Mouse (Mus musculus): Measurements from ENCODE around the gene Nalcn. TPM values are rescaled to one million over a fixed set of nuclear protein-coding genes. Genes with fewer than 3 reads are reported as not detected.

Gene Nalcn
- polyA plus RNA-seq, 1 experiment from 2014 or later = 0.09 TPM

GRCm38 (mm10) chr14:123495544-123495943, 131.4 kb downstream of the Nalcn start:
- Histone ChIP-seq H3K4me3 (no peak overlapping the region), H3K36me3 (no peaks in the 10 kb centered on the region), H3K4me1 (replicated peaks) (no peaks in the 10 kb centered on the region), H3K27me3 (replicated peaks) (no peaks in the 10 kb centered on the region), H3K4me2 (no peak overlapping the region), H3K27ac (ENCODE audit: poor library complexity, severe bottlenecking) (no peak overlapping the region), H3K9ac (no peak overlapping the region), H3K9me3 (replicated peaks) (no peaks in the 10 kb centered on the region)
- no peak for ATAC-seq (ENCODE audit: insufficient number of reproducible peaks, low FRiP score)

GRCm38 (mm10) chr14:123488575-123489207, 138.3 kb downstream of the Nalcn start:
- no peaks in the 10 kb centered on the region for H3K9me3 ChIP-seq (replicated peaks)
- H3K36me3 ChIP-seq = no peaks in the 10 kb centered on the region
- no peak overlapping the region for H3K4me3 ChIP-seq
- no peak for ATAC-seq (ENCODE audit: insufficient number of reproducible peaks, low FRiP score)
- no peaks in the 10 kb centered on the region for H3K27me3 ChIP-seq (replicated peaks)
- 72% methylated on average over 1 of the region's 1 CpGs for WGBS
- H3K4me2 ChIP-seq = no peak overlapping the region
- H3K4me1 ChIP-seq (replicated peaks) = no peaks in the 10 kb centered on the region
- H3K9ac ChIP-seq = no peak overlapping the region
- H3K27ac ChIP-seq (ENCODE audit: poor library complexity, severe bottlenecking) = no peak overlapping the region

- Histone ChIP-seq H3K27ac (ENCODE audit: poor library complexity, severe bottlenecking) (no peak overlapping the region), H3K4me3 (no peak overlapping the region), H3K27me3 (replicated peaks) (no peaks in the 10 kb centered on the region), H3K9ac (no peak overlapping the region), H3K4me2 (no peak overlapping the region), H3K9me3 (replicated peaks) (peaks cover 4% of the 10 kb centered on the region), H3K4me1 (replicated peaks) (no peaks in the 10 kb centered on the region), H3K36me3 (no peaks in the 10 kb centered on the region)
- WGBS = 58% methylated on average over 1 of the region's 1 CpGs
- no peak for ATAC-seq (ENCODE audit: insufficient number of reproducible peaks, low FRiP score)
Observed at GRCm38 (mm10) chr14:123462026-123462425, 164.9 kb downstream of the Nalcn start.

GRCm38 (mm10) chr14:123446031-123446430, 180.9 kb downstream of the Nalcn start:
- Histone ChIP-seq H3K27ac (ENCODE audit: poor library complexity, severe bottlenecking) (no peak overlapping the region), H3K9ac (no peak overlapping the region), H3K9me3 (replicated peaks) (no peaks in the 10 kb centered on the region), H3K4me1 (replicated peaks) (no peaks in the 10 kb centered on the region), H3K36me3 (no peaks in the 10 kb centered on the region), H3K4me3 (no peak overlapping the region), H3K4me2 (no peak overlapping the region), H3K27me3 (replicated peaks) (no peaks in the 10 kb centered on the region)
- 53% methylated on average over 1 of the region's 1 CpGs for WGBS
- ATAC-seq (ENCODE audit: insufficient number of reproducible peaks, low FRiP score) = no peak

GRCm38 (mm10) chr14:123435542-123435941, 191.4 kb downstream of the Nalcn start:
- H3K27ac ChIP-seq (ENCODE audit: poor library complexity, severe bottlenecking) = no peak overlapping the region

DNA sequence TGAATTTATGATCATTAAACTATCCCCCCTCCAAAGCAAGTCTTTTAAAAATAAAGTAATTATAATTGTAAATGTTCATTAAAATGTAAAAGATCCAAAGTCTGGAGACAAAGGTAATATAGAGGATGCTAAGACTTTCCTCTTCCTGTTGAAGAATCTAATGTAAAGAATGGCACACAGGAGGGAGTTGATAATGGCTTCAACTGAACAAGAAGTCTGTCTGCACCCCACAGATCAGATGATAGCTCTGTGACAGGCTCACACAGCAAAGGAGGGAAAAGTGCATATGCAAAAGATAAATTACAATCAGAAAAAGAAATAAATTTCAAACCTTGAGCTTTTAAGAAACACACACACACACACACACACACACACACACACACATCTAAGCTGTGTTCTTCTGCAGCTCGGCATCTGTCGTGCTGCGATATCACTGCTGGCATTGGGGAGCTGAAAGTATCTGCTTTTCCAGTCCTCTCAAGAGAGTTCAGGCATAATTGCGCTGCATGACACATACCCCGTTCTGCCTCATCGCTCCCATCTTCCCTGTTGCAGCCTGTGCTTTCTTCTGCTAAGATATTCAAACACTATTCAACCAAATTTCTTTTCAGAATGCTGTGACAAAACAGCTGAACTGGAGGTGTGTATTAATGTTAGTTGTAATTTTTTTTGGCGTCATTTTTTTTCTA, 250.6 kb downstream of the Nalcn start:
- Histone ChIP-seq H3K4me1 (replicated peaks) (no peaks in the 10 kb centered on the region), H3K27me3 (replicated peaks) (no peaks in the 10 kb centered on the region), H3K4me2 (no peak overlapping the region), H3K27ac (ENCODE audit: poor library complexity, severe bottlenecking) (no peak overlapping the region), H3K9me3 (replicated peaks) (no peaks in the 10 kb centered on the region), H3K36me3 (no peaks in the 10 kb centered on the region), H3K9ac (no peak overlapping the region), H3K4me3 (no peak overlapping the region)
- WGBS = 82% methylated on average over 7 of the region's 7 CpGs
- ATAC-seq (ENCODE audit: insufficient number of reproducible peaks, low FRiP score) = no peak

More at GRCm38 (mm10) chr14:123435542-123435941, 191.4 kb downstream of the Nalcn start:
- no peaks in the 10 kb centered on the region for H3K9me3 ChIP-seq (replicated peaks)
- WGBS = 74% methylated on average over 3 of the region's 3 CpGs
- H3K4me3 ChIP-seq = no peak overlapping the region
- no peaks in the 10 kb centered on the region for H3K36me3 ChIP-seq
- no peak overlapping the region for H3K9ac ChIP-seq
- H3K27me3 ChIP-seq (replicated peaks) = no peaks in the 10 kb centered on the region
- ATAC-seq (ENCODE audit: insufficient number of reproducible peaks, low FRiP score) = no peak
- no peak overlapping the region for H3K4me2 ChIP-seq
- H3K4me1 ChIP-seq (replicated peaks) = no peaks in the 10 kb centered on the region

GRCm38 (mm10) chr14:123371522-123371921, 255.4 kb downstream of the Nalcn start:
- Histone ChIP-seq H3K36me3 (no peaks in the 10 kb centered on the region), H3K4me3 (no peak overlapping the region), H3K4me1 (replicated peaks) (no peaks in the 10 kb centered on the region), H3K4me2 (no peak overlapping the region), H3K27me3 (replicated peaks) (no peaks in the 10 kb centered on the region), H3K27ac (ENCODE audit: poor library complexity, severe bottlenecking) (no peak overlapping the region), H3K9ac (no peak overlapping the region), H3K9me3 (replicated peaks) (no peaks in the 10 kb centered on the region)
- WGBS = 12% methylated on average over 9 of the region's 9 CpGs
- ATAC-seq (ENCODE audit: insufficient number of reproducible peaks, low FRiP score) = no peak

DNA sequence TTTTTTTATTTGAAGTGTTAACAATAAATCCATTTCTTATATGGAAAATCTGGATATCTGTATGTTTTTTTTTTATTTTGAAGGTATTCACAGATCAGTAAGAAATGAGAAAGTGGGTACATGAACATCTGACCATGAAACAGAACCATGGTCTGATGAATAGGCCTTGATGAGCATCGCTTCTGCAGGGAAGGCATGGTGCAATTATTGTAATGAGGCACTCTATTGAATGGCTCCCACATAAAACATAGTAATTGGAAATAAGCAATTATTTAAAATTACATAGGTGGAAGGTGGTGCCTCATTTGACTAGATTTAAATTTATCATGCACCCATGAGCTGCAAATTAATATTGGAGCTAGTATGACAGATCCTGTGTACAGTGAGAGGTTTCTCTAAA, 267.3 kb downstream of the Nalcn start:
- H3K9ac ChIP-seq = no peak overlapping the region
- WGBS = 89% methylated on average over 1 of the region's 1 CpGs
- no peaks in the 10 kb centered on the region for H3K4me1 ChIP-seq (replicated peaks)
- H3K27me3 ChIP-seq (replicated peaks) = no peaks in the 10 kb centered on the region
- no peaks in the 10 kb centered on the region for H3K9me3 ChIP-seq (replicated peaks)
- H3K36me3 ChIP-seq = no peaks in the 10 kb centered on the region
- H3K4me3 ChIP-seq = no peak overlapping the region
- no peak overlapping the region for H3K27ac ChIP-seq (ENCODE audit: poor library complexity, severe bottlenecking)
- ATAC-seq (ENCODE audit: insufficient number of reproducible peaks, low FRiP score) = no peak
- no peak overlapping the region for H3K4me2 ChIP-seq

DNA sequence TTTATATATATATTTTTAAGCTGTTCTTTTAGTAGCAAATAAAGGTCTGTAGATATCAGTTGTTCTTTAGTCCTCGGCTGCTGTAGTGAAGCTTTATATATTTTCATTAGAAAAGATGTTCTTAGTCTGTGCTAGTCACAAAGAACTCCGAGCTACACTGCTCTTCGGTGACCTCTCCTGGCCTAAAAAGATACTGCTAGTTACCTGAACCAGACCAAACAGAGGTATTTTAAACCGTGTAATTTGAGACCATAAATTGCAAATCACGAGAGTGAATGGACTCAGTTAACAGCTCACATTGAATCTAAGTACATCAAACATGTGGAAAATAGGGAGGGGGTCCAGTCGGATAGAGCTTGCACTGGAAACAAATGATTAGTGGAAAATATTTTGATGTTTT, 274.0 kb downstream of the Nalcn start:
- Histone ChIP-seq H3K4me3 (no peak overlapping the region), H3K27me3 (replicated peaks) (no peaks in the 10 kb centered on the region), H3K4me2 (no peak overlapping the region), H3K27ac (ENCODE audit: poor library complexity, severe bottlenecking) (no peak overlapping the region), H3K9ac (no peak overlapping the region), H3K4me1 (replicated peaks) (no peaks in the 10 kb centered on the region), H3K9me3 (replicated peaks) (0 out of 2 replicates have a peak, but pooled peaks cover 1% of the 10 kb centered on the region), H3K36me3 (no peaks in the 10 kb centered on the region)
- 17% methylated on average over 6 of the region's 6 CpGs for WGBS
- ATAC-seq (ENCODE audit: insufficient number of reproducible peaks, low FRiP score) = no peak

DNA sequence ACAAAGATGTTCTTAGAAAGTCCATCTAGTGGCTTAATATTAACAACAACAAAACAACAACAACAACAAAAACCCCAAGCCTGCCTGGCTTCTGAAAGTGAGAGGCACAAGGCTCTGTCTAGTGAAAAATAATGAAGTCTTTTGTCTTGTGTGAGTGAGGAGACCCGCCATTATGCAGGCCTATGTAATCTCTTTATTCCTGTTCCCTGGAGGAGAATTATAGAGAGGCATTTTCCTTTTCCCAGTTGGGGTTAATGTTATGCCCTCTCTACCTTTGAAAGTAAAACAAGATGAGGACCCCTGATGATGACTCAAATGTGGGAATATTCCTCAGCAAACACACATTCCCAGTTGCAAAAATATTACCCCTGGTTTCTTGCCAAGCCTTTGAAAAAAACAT, 295.1 kb downstream of the Nalcn start:
- Histone ChIP-seq H3K27me3 (replicated peaks) (no peaks in the 10 kb centered on the region), H3K9me3 (replicated peaks) (no peaks in the 10 kb centered on the region), H3K4me1 (replicated peaks) (no peaks in the 10 kb centered on the region), H3K9ac (no peak overlapping the region), H3K36me3 (no peaks in the 10 kb centered on the region), H3K4me2 (no peak overlapping the region), H3K27ac (ENCODE audit: poor library complexity, severe bottlenecking) (no peak overlapping the region), H3K4me3 (no peak overlapping the region)
- 32% methylated on average over 1 of the region's 1 CpGs for WGBS
- ATAC-seq (ENCODE audit: insufficient number of reproducible peaks, low FRiP score) = no peak

GRCm38 (mm10) chr14:123314369-123314768, 312.6 kb downstream of the Nalcn start:
- Histone ChIP-seq H3K27me3 (replicated peaks) (no peaks in the 10 kb centered on the region), H3K9ac (no peak overlapping the region), H3K9me3 (replicated peaks) (no peaks in the 10 kb centered on the region), H3K36me3 (no peaks in the 10 kb centered on the region), H3K4me1 (replicated peaks) (no peaks in the 10 kb centered on the region), H3K4me3 (no peak overlapping the region), H3K4me2 (no peak overlapping the region), H3K27ac (ENCODE audit: poor library complexity, severe bottlenecking) (no peak overlapping the region)
- ATAC-seq (ENCODE audit: insufficient number of reproducible peaks, low FRiP score) = no peak
- WGBS = 45% methylated on average over 1 of the region's 1 CpGs

DNA sequence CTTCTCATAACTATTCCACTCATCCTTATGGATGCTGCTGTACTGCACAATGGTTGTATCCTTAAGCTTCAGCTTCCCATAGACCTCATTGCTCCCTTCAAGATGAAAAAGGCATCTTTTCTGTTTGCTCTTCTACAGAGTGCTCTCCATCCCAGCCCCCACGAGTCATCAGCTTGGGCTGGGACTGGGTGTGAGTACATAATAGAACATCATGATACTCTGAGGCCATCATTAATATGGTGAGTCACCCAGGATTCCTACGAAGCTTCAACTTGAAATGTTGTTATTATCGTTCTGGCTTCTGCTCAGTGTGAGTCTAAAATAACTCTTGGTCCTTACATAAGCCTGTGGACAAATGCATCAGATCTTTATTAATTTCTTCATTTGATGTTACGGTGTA, 314.6 kb downstream of the Nalcn start:
- no peak overlapping the region for H3K9ac ChIP-seq
- 77% methylated on average over 4 of the region's 4 CpGs for WGBS
- H3K36me3 ChIP-seq = no peaks in the 10 kb centered on the region
- H3K4me1 ChIP-seq (replicated peaks) = no peaks in the 10 kb centered on the region
- no peaks in the 10 kb centered on the region for H3K27me3 ChIP-seq (replicated peaks)
- no peak overlapping the region for H3K4me3 ChIP-seq
- no peak for ATAC-seq (ENCODE audit: insufficient number of reproducible peaks, low FRiP score)
- H3K27ac ChIP-seq (ENCODE audit: poor library complexity, severe bottlenecking) = no peak overlapping the region
- no peak overlapping the region for H3K4me2 ChIP-seq
- no peaks in the 10 kb centered on the region for H3K9me3 ChIP-seq (replicated peaks)
